Mouse (Mus musculus): ENCODE measurements around the gene Aass. TPM values are rescaled to one million over a fixed set of nuclear protein-coding genes. Genes with fewer than 3 reads are reported as not detected.
"Not testable (repeated sequence)": the region's sequence is repeated elsewhere in the genome, so short reads cannot be mapped to it uniquely, and the experiment has no call there.

Gene Aass
- 1.6 and 1.7 TPM in 2 replicates for polyA plus RNA-seq (2016; fragmentation: Nextera tagmentation; extraction: Ambion mirVana)

DNA sequence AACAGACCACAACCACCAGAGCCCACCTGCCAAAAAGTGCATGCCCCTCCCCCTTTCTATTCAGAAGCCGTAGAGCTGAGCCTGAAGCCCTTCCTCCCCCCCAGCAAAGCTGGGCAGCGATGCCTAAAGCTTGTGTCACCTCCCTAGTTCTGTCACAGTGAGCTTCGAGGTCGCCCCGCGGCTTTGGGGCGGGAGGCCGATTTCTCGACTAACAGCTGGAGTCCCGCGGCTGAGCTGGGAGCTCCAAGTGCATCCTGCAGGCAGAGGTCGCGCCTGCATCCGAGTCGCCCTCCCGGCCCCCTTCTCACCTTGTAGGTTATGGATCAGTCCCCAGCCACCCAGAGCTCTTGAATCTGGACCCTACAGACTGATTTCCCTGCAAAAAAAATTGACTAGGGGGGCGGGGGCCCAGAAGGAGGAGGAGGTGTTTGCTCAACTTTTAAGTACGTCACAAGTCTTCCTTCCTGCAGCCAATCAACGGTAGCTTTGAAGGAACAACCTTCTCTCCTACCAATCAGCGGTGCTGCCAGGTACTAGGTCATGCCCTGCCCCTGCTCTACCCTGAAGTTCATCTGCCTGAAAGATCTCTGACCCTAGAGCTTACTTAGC lies at the start of gene Aass:
Gene Aass, minus strand, starts transcription at position 414 of the 609 bp plus-strand sequence.
- DNase-seq (ENCODE audit: low spot score): peak; percentile 57
- H3K4me3 ChIP-seq: peak within 1 kb of the TSS; percentile 61
- under 1% methylated on average over 20 of the region's 20 CpGs for WGBS
- peak within 1 kb of the TSS; percentile 66 for H3K27ac ChIP-seq
- peaks cover 13% of the 10 kb centered on the region for H3K4me1 ChIP-seq (replicated peaks)
- H3K36me3 ChIP-seq: no peaks in the 10 kb centered on the region
- H3K9me3 ChIP-seq: no peaks in the 10 kb centered on the region
- H3K27me3 ChIP-seq (ENCODE audit: insufficient read depth, poor library complexity, severe bottlenecking): peaks cover 11% of the 10 kb centered on the region

DNA sequence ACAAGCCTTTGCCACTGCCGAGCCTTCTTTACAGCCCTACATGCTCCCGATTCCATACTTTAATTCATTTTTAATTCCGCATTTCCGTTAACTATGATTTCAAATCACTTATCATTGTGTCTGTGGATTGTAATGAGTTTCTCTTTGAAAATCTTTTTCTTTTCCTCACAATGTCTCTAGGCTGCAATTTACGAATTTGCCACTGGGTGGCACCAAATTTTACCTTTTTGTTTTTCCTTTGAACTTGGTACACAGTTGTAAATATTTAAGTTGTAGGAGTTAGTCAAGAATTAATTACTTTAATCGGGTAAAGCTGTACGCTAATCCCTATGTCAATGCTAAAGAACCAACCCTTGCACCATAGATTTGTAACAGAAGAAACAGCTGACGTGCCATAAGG lies 47.3 kb upstream of the Aass start:
- H3K9me3 ChIP-seq: no peaks in the 10 kb centered on the region
- H3K36me3 ChIP-seq: no peaks in the 10 kb centered on the region
- DNase-seq (ENCODE audit: low spot score): peak; percentile 29
- H3K27me3 ChIP-seq (ENCODE audit: insufficient read depth, poor library complexity, severe bottlenecking): no peaks in the 10 kb centered on the region
- no peak overlapping the region for H3K27ac ChIP-seq
- H3K4me3 ChIP-seq: no peak overlapping the region
- WGBS: 26% methylated on average over 8 of the region's 8 CpGs
- H3K4me1 ChIP-seq (replicated peaks): no peaks in the 10 kb centered on the region

DNA sequence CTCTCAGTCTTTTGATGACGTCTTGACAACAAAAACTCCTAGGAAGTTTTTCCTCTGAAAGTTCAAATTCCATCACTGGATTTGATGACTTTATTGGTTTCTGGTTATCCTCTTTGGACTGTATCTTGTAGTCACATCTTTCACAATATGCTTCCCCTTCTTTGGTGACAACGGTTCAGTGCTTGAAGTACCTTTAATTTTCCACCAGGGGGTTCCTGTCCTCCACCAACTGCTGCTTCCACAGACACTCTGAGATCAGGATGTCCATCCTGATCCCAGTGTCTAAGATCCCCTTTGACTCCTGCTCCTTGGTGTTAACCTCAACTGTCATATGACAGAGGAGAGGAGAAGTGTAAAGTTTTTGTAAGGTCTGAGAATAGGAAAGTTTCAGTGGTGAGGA lies 31.0 kb upstream of the Aass start:
- H3K9me3 ChIP-seq; H3K4me3 ChIP-seq; H3K36me3 ChIP-seq; H3K27ac ChIP-seq; DNase-seq (ENCODE audit: low spot score); H3K4me1 ChIP-seq (replicated peaks); H3K27me3 ChIP-seq (ENCODE audit: insufficient read depth, poor library complexity, severe bottlenecking): not testable (repeated sequence)
- WGBS: 40% methylated on average over 2 of the region's 2 CpGs

DNA sequence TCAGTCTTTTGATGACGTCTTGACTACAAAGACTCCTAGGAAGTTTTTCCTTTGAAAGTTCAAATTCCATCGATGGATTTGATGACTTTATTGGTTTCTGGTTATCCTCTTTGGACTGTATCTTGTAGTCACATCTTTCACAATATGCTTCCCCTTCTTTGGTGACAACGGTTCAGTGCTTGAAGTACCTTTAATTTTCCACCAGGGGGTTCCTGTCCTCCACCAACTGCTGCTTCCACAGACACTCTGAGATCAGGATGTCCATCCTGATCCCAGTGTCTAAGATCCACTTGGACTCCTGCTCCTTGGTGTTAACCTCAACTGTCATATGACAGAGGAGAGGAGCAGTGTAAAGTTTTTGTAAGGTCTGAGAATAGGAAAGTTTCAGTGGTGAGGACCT lies 23.6 kb upstream of the Aass start:
- not testable (repeated sequence) for H3K27me3 ChIP-seq (ENCODE audit: insufficient read depth, poor library complexity, severe bottlenecking); H3K27ac ChIP-seq; H3K36me3 ChIP-seq; H3K9me3 ChIP-seq; H3K4me1 ChIP-seq (replicated peaks); DNase-seq (ENCODE audit: low spot score); H3K4me3 ChIP-seq
- WGBS: 71% methylated on average over 3 of the region's 3 CpGs

DNA sequence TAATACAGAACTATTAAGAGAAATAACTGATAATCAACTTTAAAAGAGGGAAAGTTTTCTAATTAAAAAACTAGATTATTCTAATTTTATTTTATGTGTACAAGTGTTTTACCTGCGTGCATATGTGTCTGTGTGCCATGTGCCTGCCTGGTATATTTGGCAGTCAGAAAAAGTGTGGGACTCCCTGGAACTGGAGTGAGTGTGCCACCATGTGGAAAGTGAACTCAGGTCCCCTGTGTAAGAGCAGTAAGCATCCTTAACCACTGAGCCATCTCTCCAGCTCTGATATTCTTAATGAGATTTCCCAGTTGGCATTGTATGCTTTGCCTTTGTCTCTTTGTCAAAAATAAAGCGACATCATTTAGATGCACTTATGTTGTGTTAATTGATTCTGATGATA lies 20.3 kb upstream of the Aass start:
- no peaks in the 10 kb centered on the region for H3K4me1 ChIP-seq (replicated peaks)
- 89% methylated on average over 2 of the region's 2 CpGs for WGBS
- no peak overlapping the region for H3K4me3 ChIP-seq

DNA sequence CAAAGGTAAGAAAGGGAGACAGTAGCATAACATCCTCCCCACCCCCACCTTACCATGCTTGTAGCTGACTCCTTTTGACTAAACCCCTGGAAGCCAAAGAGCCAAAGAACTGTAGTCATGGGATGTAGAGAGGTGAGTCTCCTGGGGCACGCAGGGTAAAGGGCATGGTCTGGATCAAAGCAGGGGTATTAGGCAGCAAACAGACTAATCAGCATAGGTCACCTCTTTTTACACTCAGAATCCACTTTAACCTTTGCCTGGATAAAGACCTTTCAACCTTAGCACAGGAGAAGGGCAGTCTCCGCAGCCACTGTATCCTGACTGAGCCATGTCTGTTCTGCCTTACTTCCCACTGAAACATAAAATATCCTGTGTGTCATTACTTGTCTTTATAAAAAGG lies 14.4 kb upstream of the Aass start:
- no peak overlapping the region for H3K4me3 ChIP-seq

More for the DNA sequence above, 20.3 kb upstream of the Aass start:
- DNase-seq (ENCODE audit: low spot score): no peak
- no peaks in the 10 kb centered on the region for H3K36me3 ChIP-seq
- H3K9me3 ChIP-seq: no peaks in the 10 kb centered on the region
- H3K27me3 ChIP-seq (ENCODE audit: insufficient read depth, poor library complexity, severe bottlenecking): no peaks in the 10 kb centered on the region
- no peak overlapping the region for H3K27ac ChIP-seq

DNA sequence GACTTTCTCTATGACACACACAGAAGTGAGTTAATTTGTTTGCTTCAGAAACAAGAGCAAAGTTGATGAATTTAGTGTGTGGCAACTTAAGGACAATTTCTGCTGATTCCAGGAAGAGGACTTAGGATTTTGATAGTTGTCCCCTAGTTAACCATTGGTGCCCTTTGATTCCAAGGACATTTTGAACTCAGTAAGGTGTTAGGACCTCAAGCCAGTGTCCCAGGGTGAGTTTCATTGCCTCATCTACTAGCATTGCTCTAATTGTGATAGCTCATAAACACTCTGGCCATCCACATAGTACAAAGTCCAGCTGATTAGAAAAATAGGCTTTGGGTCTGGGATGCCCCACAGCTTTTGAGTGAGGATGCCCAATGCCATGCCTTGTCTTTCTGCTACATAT lies 11.2 kb upstream of the Aass start:
- Histone ChIP-seq H3K9me3 (no peaks in the 10 kb centered on the region), H3K36me3 (no peaks in the 10 kb centered on the region), H3K4me3 (no peak overlapping the region), H3K27me3 (ENCODE audit: insufficient read depth, poor library complexity, severe bottlenecking) (no peaks in the 10 kb centered on the region), H3K4me1 (replicated peaks) (no peaks in the 10 kb centered on the region), H3K27ac (no peak overlapping the region)
- DNase-seq (ENCODE audit: low spot score): no peak

More for the DNA sequence above, 14.4 kb upstream of the Aass start:
- no peaks in the 10 kb centered on the region for H3K27me3 ChIP-seq (ENCODE audit: insufficient read depth, poor library complexity, severe bottlenecking)
- 73% methylated on average over 2 of the region's 2 CpGs for WGBS
- H3K4me1 ChIP-seq (replicated peaks): no peaks in the 10 kb centered on the region
- no peak for DNase-seq (ENCODE audit: low spot score)
- H3K36me3 ChIP-seq: no peaks in the 10 kb centered on the region
- H3K27ac ChIP-seq: no peak overlapping the region
- H3K9me3 ChIP-seq: no peaks in the 10 kb centered on the region

DNA sequence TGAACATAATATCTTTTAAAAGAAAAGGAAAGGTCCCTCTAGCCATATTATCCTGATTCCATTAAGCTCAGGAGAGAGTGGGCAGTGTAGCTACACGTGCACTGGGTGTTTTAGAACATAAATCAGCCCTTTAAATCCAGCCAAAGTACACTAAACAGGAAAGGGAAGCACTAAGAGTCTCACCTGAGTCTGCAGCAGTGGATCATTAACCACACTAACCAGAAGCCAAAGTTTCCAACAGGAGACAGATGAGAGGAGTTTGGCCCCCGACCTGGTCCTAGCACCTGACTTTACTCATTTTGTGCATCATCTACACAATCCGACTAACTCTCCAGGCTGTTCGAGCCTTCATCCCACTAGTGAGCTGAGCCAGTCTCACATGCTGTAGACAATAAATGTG lies 1.8 kb downstream of the Aass start:
- WGBS: 83% methylated on average over 4 of the region's 4 CpGs

DNA sequence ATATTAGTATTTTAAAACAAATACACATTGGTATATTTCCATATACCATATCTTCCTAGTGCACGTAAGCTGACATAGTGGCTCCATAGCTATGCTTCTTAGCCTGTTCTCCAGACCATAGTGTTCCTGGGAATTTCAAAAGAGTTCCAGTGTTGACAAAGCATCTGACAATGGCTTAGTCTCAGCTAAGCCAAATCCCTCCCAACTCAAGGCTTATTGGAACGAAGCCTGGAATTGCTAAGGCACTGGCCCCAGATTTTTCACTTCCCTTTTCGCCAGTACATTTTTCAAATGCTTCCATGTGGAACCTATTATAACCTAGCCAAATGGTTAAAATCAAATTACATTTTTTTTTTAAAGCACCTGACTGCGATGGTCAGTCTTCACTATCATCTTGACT lies 3.6 kb downstream of the Aass start:
- H3K9me3 ChIP-seq: no peaks in the 10 kb centered on the region
- no peak for DNase-seq (ENCODE audit: low spot score)
- 81% methylated on average over 4 of the region's 4 CpGs for WGBS

More for the DNA sequence above, 1.8 kb downstream of the Aass start:
- Histone ChIP-seq H3K27ac (no peak overlapping the region), H3K4me3 (no peak overlapping the region), H3K27me3 (ENCODE audit: insufficient read depth, poor library complexity, severe bottlenecking) (peaks cover 11% of the 10 kb centered on the region), H3K9me3 (no peaks in the 10 kb centered on the region), H3K36me3 (no peaks in the 10 kb centered on the region), H3K4me1 (replicated peaks) (peaks cover 13% of the 10 kb centered on the region)
- DNase-seq (ENCODE audit: low spot score): no peak

DNA sequence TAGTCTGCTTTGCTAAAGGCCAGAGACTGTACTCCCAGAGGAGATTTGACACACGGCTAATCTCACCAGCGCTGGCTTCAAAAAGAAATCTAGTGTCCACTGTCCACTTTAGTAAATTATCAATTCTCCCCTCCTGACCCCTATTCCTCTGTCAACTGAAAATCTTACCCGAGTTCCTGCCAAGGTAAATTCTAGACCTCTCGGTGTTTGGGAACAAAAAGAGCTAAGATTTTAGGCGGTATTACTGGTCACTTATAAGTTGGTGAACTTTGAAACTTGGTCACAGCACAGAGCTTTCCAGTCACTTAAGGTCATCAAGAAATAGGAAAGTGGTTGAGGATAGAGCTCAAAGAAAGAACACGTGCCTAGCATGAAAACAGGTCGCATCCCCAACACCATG lies 6.1 kb downstream of the Aass start:
- no peak overlapping the region for H3K4me3 ChIP-seq
- no peak overlapping the region for H3K27ac ChIP-seq
- no peaks in the 10 kb centered on the region for H3K4me1 ChIP-seq (replicated peaks)
- peaks cover 3% of the 10 kb centered on the region; the same call in 1 of the 2 replicates for H3K27me3 ChIP-seq (ENCODE audit: insufficient read depth, poor library complexity, severe bottlenecking)
- WGBS: 83% methylated on average over 7 of the region's 7 CpGs
- H3K36me3 ChIP-seq: no peaks in the 10 kb centered on the region
- H3K9me3 ChIP-seq: no peaks in the 10 kb centered on the region
- no peak for DNase-seq (ENCODE audit: low spot score)

More for the DNA sequence above, 3.6 kb downstream of the Aass start:
- H3K27ac ChIP-seq: no peak overlapping the region
- no peak overlapping the region for H3K4me3 ChIP-seq
- peaks cover 13% of the 10 kb centered on the region for H3K4me1 ChIP-seq (replicated peaks)
- peaks cover 11% of the 10 kb centered on the region for H3K27me3 ChIP-seq (ENCODE audit: insufficient read depth, poor library complexity, severe bottlenecking)
- no peaks in the 10 kb centered on the region for H3K36me3 ChIP-seq

DNA sequence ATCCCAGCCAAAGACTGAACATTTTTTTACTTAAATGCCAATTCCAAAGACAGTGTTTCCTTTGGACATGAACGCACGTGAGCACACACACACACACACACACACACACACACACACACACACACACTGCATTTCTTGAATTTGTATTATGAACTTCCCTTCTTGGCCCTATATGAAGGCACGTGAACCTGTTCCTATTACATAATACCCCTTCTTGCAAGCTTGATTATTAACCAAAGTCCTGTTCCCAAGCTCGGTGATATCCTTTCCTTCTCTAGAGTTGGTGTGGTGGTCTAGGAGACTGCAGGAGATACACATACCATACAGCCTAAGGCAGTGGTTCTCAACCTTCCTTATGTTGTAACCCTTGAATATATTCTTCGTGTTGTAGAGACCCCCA lies 7.0 kb downstream of the Aass start:
- H3K27me3 ChIP-seq (ENCODE audit: insufficient read depth, poor library complexity, severe bottlenecking): no peaks in the 10 kb centered on the region
- H3K9me3 ChIP-seq: no peaks in the 10 kb centered on the region
- 92% methylated on average over 5 of the region's 5 CpGs for whole genome bisulfite sequencing
- H3K36me3 ChIP-seq: no peaks in the 10 kb centered on the region
- H3K27ac ChIP-seq: no peak overlapping the region
- no peak overlapping the region for H3K4me3 ChIP-seq
- no peak for DNase-seq (ENCODE audit: low spot score)
- no peaks in the 10 kb centered on the region for H3K4me1 ChIP-seq (replicated peaks)

DNA sequence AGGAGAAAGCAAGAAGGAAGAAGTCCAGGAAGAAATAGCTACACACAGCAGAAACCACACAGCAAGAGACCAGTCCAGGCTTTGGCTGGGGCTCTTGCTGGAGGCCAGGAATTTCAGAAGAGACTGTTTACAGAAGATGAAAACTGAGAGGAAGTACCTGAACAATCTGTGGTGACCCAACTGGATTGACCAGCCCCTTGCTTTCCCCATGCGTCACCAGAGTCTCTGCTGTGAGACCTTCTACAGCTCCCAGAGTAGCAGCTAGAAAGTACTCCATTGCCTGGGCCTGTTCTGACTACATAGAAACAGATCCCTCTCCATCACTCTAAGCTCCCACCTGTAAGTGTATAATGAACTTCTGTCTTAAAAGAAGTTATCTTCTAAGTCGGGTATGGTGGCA lies 8.0 kb downstream of the Aass start:
- DNase-seq (ENCODE audit: low spot score): no peak
- no peaks in the 10 kb centered on the region for H3K36me3 ChIP-seq
- WGBS: 85% methylated on average over 2 of the region's 2 CpGs
- H3K4me1 ChIP-seq (replicated peaks): no peaks in the 10 kb centered on the region
- no peaks in the 10 kb centered on the region for H3K9me3 ChIP-seq
- no peaks in the 10 kb centered on the region for H3K27me3 ChIP-seq (ENCODE audit: insufficient read depth, poor library complexity, severe bottlenecking)
- H3K4me3 ChIP-seq: no peak overlapping the region
- no peak overlapping the region for H3K27ac ChIP-seq

DNA sequence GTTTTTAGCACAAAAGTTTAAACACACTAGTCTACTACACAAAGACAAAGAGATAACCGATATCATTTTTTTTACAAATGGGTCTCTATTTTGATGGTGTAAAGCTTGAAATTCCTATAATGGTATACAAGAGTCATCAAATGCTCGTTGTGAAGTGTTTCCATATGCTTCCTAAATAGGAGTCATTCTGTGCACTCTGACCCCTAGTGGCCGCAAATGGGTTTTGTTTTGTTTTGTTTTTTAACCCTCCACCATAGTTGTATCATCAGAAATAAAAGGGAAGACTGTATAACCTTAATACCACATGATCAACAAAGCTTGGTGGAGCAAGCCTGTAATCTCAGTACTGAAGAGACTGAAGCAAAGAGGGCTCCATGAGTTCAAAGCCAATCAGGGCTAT lies 9.9 kb downstream of the Aass start:
- Histone ChIP-seq H3K4me3 (no peak overlapping the region), H3K9me3 (no peaks in the 10 kb centered on the region), H3K27me3 (ENCODE audit: insufficient read depth, poor library complexity, severe bottlenecking) (no peaks in the 10 kb centered on the region), H3K36me3 (no peaks in the 10 kb centered on the region), H3K4me1 (replicated peaks) (no peaks in the 10 kb centered on the region), H3K27ac (no peak overlapping the region)
- 47% methylated on average over 3 of the region's 3 CpGs for WGBS
- peak; percentile 8 for DNase-seq (ENCODE audit: low spot score)

DNA sequence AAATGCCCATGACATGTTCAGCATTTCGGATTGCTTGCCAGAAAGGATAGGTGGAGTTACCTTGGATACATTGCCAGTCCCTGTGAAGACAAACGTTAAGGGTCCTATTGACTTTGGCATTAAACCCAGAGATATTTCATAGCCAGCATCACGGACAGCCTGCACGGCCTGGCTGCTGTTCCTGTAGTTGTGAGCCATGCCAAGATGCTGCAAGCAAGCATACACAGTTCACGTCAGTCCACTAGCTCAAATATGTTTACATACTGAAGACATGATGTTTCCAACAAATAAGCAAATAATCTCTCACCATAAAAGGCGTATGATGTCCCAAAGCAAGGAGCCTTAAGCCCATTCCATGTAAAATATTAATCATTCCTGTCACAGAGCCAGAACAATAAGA lies 18.0 kb downstream of the Aass start:
- no peaks in the 10 kb centered on the region for H3K27me3 ChIP-seq (ENCODE audit: insufficient read depth, poor library complexity, severe bottlenecking)
- no peaks in the 10 kb centered on the region for H3K9me3 ChIP-seq
- H3K4me1 ChIP-seq (replicated peaks): no peaks in the 10 kb centered on the region
- no peak overlapping the region for H3K4me3 ChIP-seq
- no peak overlapping the region for H3K27ac ChIP-seq
- no peaks in the 10 kb centered on the region for H3K36me3 ChIP-seq
- WGBS: 90% methylated on average over 6 of the region's 6 CpGs
- DNase-seq (ENCODE audit: low spot score): no peak
